Mouse (Mus musculus): ENCODE data around the gene Serpine1. TPM values are rescaled to one million over a fixed set of nuclear protein-coding genes. Genes with fewer than 3 reads are reported as not detected.

Gene Serpine1
- polyA plus RNA-seq, 1 experiment from 2014 or later = 0.97 TPM

- 1% methylated on average over 48 of the region's 48 CpGs for WGBS (ENCODE audit: insufficient replicate concordance)
- Histone ChIP-seq H3K9ac (ENCODE audit: low read depth, low read length) (peak within 1 kb of the TSS; percentile 86), H3K4me1 (ENCODE audit: control insufficient read depth, insufficient read depth, low read length) (peaks cover 7% of the 10 kb centered on the region), H3K9me3 (replicated peaks; ENCODE audit: control insufficient read depth, low read length) (no peaks in the 10 kb centered on the region), H3K27ac (ENCODE audit: low read depth, low read length) (peak within 1 kb of the TSS; percentile 59), H3K4me2 (peak within 1 kb of the TSS; percentile 96), H3K27me3 (ENCODE audit: control insufficient read depth, insufficient read depth, low read length) (no peaks in the 10 kb centered on the region), H3K36me3 (ENCODE audit: control insufficient read depth, insufficient read depth, low read length) (0 out of 2 replicates have a peak, but pooled peaks cover 2% of the 10 kb centered on the region), H3K4me3 (ENCODE audit: low read depth, low read length) (peak within 1 kb of the TSS; percentile 85)
- ATAC-seq (replicated peaks; ENCODE audit: insufficient number of reproducible peaks, low FRiP score, low TSS enrichment) = peak; percentile 86
Measured at GRCm38 (mm10) chr5:137045402-137046323, 26.4 kb downstream of the Serpine1 start, which contains the start of gene Ap1s1. Ap1s1 (minus strand) TSS chr5:137046135.

DNA sequence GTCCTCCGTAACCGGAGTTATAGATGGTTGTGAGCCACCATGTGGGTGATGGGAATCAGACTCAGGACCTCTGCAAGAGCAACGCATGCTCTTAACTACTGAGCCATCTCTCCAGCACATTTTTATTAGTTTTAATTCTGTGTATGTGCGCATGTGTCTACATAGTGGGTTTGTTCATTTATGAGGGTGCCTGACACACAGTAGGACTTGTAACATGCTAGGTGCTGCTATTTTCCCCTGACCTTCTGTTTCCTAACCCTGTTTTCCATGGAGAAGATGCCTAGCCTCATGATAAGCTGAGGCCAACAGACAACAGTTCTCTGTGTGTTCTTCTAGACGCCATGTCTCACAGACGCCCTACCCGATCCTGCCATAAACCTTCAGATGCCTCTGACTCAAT is 28.1 kb downstream of the Serpine1 start:
- H3K27ac ChIP-seq (ENCODE audit: low read depth, low read length) = no peak overlapping the region
- no peaks in the 10 kb centered on the region for H3K9me3 ChIP-seq (replicated peaks; ENCODE audit: control insufficient read depth, low read length)
- no peak overlapping the region for H3K9ac ChIP-seq (ENCODE audit: low read depth, low read length)
- H3K4me3 ChIP-seq (ENCODE audit: low read depth, low read length) = no peak overlapping the region
- H3K4me1 ChIP-seq (ENCODE audit: control insufficient read depth, insufficient read depth, low read length) = peaks cover 7% of the 10 kb centered on the region
- H3K4me2 ChIP-seq = no peak overlapping the region
- H3K27me3 ChIP-seq (ENCODE audit: control insufficient read depth, insufficient read depth, low read length) = no peaks in the 10 kb centered on the region
- WGBS (ENCODE audit: insufficient replicate concordance) = 94% methylated on average over 7 of the region's 7 CpGs
- H3K36me3 ChIP-seq (ENCODE audit: control insufficient read depth, insufficient read depth, low read length) = 0 out of 2 replicates have a peak, but pooled peaks cover 2% of the 10 kb centered on the region
- no peak for ATAC-seq (replicated peaks; ENCODE audit: insufficient number of reproducible peaks, low FRiP score, low TSS enrichment)

DNA sequence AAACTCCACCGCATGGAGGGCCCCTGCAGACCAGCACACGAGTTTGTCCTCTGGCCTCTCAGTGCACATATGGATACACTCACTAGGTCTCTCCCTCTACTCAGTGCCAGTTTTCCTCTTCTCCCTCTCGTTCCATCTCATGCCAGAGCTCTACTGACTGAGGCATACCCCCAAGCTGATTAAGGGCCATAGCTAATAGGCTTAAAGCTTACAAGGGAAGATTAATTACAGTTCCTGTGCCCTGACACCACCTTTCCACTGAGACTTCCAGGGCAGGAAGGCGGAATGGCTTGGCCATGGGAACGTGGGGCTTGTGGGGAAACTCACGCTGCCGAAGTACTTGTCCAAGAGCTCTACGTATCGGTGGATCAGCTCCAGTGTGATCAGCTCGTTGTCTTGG is 30.6 kb downstream of the Serpine1 start:
- ATAC-seq (replicated peaks; ENCODE audit: insufficient number of reproducible peaks, low FRiP score, low TSS enrichment) = no peak
- 87% methylated on average over 10 of the region's 10 CpGs for WGBS (ENCODE audit: insufficient replicate concordance)
- no peak overlapping the region for H3K4me2 ChIP-seq
- no peak overlapping the region for H3K9ac ChIP-seq (ENCODE audit: low read depth, low read length)
- H3K36me3 ChIP-seq (ENCODE audit: control insufficient read depth, insufficient read depth, low read length) = peaks cover 7% of the 10 kb centered on the region
- no peaks in the 10 kb centered on the region for H3K9me3 ChIP-seq (replicated peaks; ENCODE audit: control insufficient read depth, low read length)
- no peaks in the 10 kb centered on the region for H3K27me3 ChIP-seq (ENCODE audit: control insufficient read depth, insufficient read depth, low read length)
- no peak overlapping the region for H3K27ac ChIP-seq (ENCODE audit: low read depth, low read length)
- no peak overlapping the region for H3K4me3 ChIP-seq (ENCODE audit: low read depth, low read length)
- peaks cover 7% of the 10 kb centered on the region for H3K4me1 ChIP-seq (ENCODE audit: control insufficient read depth, insufficient read depth, low read length)

GRCm38 (mm10) chr5:137039453-137039852 is 32.6 kb downstream of the Serpine1 start:
- no peak for ATAC-seq (replicated peaks; ENCODE audit: insufficient number of reproducible peaks, low FRiP score, low TSS enrichment)
- Histone ChIP-seq H3K27ac (ENCODE audit: low read depth, low read length) (no peak overlapping the region), H3K4me2 (no peak overlapping the region), H3K4me3 (ENCODE audit: low read depth, low read length) (no peak overlapping the region), H3K9me3 (replicated peaks; ENCODE audit: control insufficient read depth, low read length) (no peaks in the 10 kb centered on the region), H3K27me3 (ENCODE audit: control insufficient read depth, insufficient read depth, low read length) (no peaks in the 10 kb centered on the region), H3K4me1 (ENCODE audit: control insufficient read depth, insufficient read depth, low read length) (no peaks in the 10 kb centered on the region), H3K36me3 (ENCODE audit: control insufficient read depth, insufficient read depth, low read length) (peaks cover 7% of the 10 kb centered on the region), H3K9ac (ENCODE audit: low read depth, low read length) (no peak overlapping the region)
- WGBS (ENCODE audit: insufficient replicate concordance) = 95% methylated on average over 10 of the region's 10 CpGs

GRCm38 (mm10) chr5:137036211-137036610 is 35.9 kb downstream of the Serpine1 start:
- Histone ChIP-seq H3K9ac (ENCODE audit: low read depth, low read length) (no peak overlapping the region), H3K4me3 (ENCODE audit: low read depth, low read length) (no peak overlapping the region), H3K9me3 (replicated peaks; ENCODE audit: control insufficient read depth, low read length) (no peaks in the 10 kb centered on the region), H3K4me2 (no peak overlapping the region), H3K27ac (ENCODE audit: low read depth, low read length) (no peak overlapping the region), H3K27me3 (ENCODE audit: control insufficient read depth, insufficient read depth, low read length) (peaks cover 12% of the 10 kb centered on the region), H3K36me3 (ENCODE audit: control insufficient read depth, insufficient read depth, low read length) (peaks cover 5% of the 10 kb centered on the region), H3K4me1 (ENCODE audit: control insufficient read depth, insufficient read depth, low read length) (peaks cover 13% of the 10 kb centered on the region)
- no peak for ATAC-seq (replicated peaks; ENCODE audit: insufficient number of reproducible peaks, low FRiP score, low TSS enrichment)
- WGBS (ENCODE audit: insufficient replicate concordance) = 78% methylated on average over 13 of the region's 13 CpGs

DNA sequence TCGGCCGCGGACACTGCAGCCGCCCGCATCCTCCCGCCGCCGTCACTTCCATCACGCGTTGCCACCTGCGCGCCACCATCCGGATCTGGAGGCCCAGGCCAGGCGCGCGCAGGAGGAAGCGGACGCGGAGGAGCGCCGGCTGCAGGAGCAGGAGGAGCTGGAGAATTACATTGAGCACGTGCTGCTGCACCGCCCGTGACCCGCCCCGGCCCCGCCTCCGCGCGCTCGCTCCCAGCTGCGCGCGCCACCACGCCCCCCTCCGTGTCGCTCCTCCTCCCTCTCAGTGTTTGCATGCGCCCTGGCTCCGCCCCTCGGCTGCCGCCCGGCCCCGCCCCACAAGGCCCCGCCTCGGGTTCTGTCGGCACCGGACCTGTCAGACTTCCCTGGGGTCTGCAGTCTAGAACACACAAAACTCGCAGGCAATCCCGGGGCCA is 39.4 kb downstream of the Serpine1 start:
- H3K27ac ChIP-seq (ENCODE audit: low read depth, low read length) = no peak overlapping the region
- H3K9ac ChIP-seq (ENCODE audit: low read depth, low read length) = no peak overlapping the region
- H3K4me3 ChIP-seq (ENCODE audit: low read depth, low read length) = peak overlapping the region; percentile 53
- under 1% methylated on average over 48 of the region's 49 CpGs for WGBS (ENCODE audit: insufficient replicate concordance)
- H3K4me1 ChIP-seq (ENCODE audit: control insufficient read depth, insufficient read depth, low read length) = peaks cover 22% of the 10 kb centered on the region
- H3K36me3 ChIP-seq (ENCODE audit: control insufficient read depth, insufficient read depth, low read length) = no peaks in the 10 kb centered on the region; the same call in 1 of the 2 replicates
- H3K4me2 ChIP-seq = peak overlapping the region; percentile 99
- peaks cover 46% of the 10 kb centered on the region for H3K27me3 ChIP-seq (ENCODE audit: control insufficient read depth, insufficient read depth, low read length)
- peak; percentile 78 for ATAC-seq (replicated peaks; ENCODE audit: insufficient number of reproducible peaks, low FRiP score, low TSS enrichment)
- H3K9me3 ChIP-seq (replicated peaks; ENCODE audit: control insufficient read depth, low read length) = no peaks in the 10 kb centered on the region

DNA sequence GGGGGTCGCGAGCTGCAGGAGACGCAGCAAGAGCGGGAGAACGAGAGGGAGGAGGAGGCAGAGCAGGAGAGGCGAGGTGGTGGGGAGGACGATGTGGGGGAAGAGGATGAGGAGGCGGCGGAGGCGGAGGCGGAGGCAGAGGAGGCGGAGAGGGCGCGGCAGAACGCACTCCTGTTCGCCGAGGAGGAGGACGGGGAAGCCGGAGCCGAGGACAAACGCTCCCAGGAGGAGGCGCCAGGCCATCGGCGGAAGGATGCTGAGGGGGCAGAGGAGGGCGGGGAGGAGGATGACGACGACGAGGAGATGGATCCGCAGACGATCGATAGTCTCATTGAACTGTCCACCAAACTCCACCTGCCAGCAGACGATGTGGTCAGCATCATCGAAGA is 40.0 kb downstream of the Serpine1 start:
- peak overlapping the region; percentile 53 for H3K4me3 ChIP-seq (ENCODE audit: low read depth, low read length)
- H3K36me3 ChIP-seq (ENCODE audit: control insufficient read depth, insufficient read depth, low read length) = no peaks in the 10 kb centered on the region; the same call in 1 of the 2 replicates
- under 1% methylated on average over 31 of the region's 33 CpGs for whole genome bisulfite sequencing (ENCODE audit: insufficient replicate concordance)
- H3K27me3 ChIP-seq (ENCODE audit: control insufficient read depth, insufficient read depth, low read length) = peaks cover 49% of the 10 kb centered on the region
- no peaks in the 10 kb centered on the region for H3K9me3 ChIP-seq (replicated peaks; ENCODE audit: control insufficient read depth, low read length)
- no peak overlapping the region for H3K9ac ChIP-seq (ENCODE audit: low read depth, low read length)
- ATAC-seq (replicated peaks; ENCODE audit: insufficient number of reproducible peaks, low FRiP score, low TSS enrichment) = no peak
- peak overlapping the region; percentile 99 for H3K4me2 ChIP-seq
- no peak overlapping the region for H3K27ac ChIP-seq (ENCODE audit: low read depth, low read length)
- H3K4me1 ChIP-seq (ENCODE audit: control insufficient read depth, insufficient read depth, low read length) = peaks cover 22% of the 10 kb centered on the region

GRCm38 (mm10) chr5:137031076-137032032 is 40.7 kb downstream of the Serpine1 start:
- 2% methylated on average over 78 of the region's 78 CpGs for WGBS (ENCODE audit: insufficient replicate concordance)
- H3K27me3 ChIP-seq (ENCODE audit: control insufficient read depth, insufficient read depth, low read length) = peaks cover 55% of the 10 kb centered on the region
- no peak overlapping the region for H3K27ac ChIP-seq (ENCODE audit: low read depth, low read length)
- peaks cover 22% of the 10 kb centered on the region for H3K4me1 ChIP-seq (ENCODE audit: control insufficient read depth, insufficient read depth, low read length)
- no peak overlapping the region for H3K9ac ChIP-seq (ENCODE audit: low read depth, low read length)
- H3K36me3 ChIP-seq (ENCODE audit: control insufficient read depth, insufficient read depth, low read length) = no peaks in the 10 kb centered on the region
- no peak for ATAC-seq (replicated peaks; ENCODE audit: insufficient number of reproducible peaks, low FRiP score, low TSS enrichment)
- H3K4me3 ChIP-seq (ENCODE audit: low read depth, low read length) = peak overlapping the region; percentile 53
- no peaks in the 10 kb centered on the region for H3K9me3 ChIP-seq (replicated peaks; ENCODE audit: control insufficient read depth, low read length)
- peak overlapping the region; percentile 99 for H3K4me2 ChIP-seq

All from heart, embryonic 11.5 days (tissue).